Mouse (Mus musculus): Measurements from ENCODE around the gene Nabp1. TPM values are rescaled to one million over a fixed set of nuclear protein-coding genes. Genes with fewer than 3 reads are reported as not detected.

Gene Nabp1
- total and polyA plus RNA-seq, 3 experiments: 7.8 to 214 (median 75.8) TPM

GRCm38 (mm10) chr1:51515041-51515440, 36.8 kb upstream of the Nabp1 start:
- TF ChIP-seq GATA2 (IDR thresholded peaks at IDR 0.05; ENCODE audit: borderline replicate concordance, low read depth, low read length) (no peak), TAL1 (conservative IDR thresholded peaks at IDR 0.05; ENCODE audit: low read depth, low read length) (no peak), POLR2AphosphoS5 (IDR thresholded peaks at IDR 0.05; ENCODE audit: insufficient replicate concordance, low read depth, low read length) (no peak), CTCF (IDR thresholded peaks at IDR 0.05; ENCODE audit: low read depth, low read length) (no peak), GATA1 (IDR thresholded peaks at IDR 0.05; ENCODE audit: borderline replicate concordance, low read length) (no peak)
- ATAC-seq (ENCODE audit: extremely low read depth, insufficient number of reproducible peaks, low FRiP score, poor library complexity, severe bottlenecking) (no peak), DNase-seq (ENCODE audit: low spot score) (no peak)
- Histone ChIP-seq H3K4me1 (ENCODE audit: insufficient read depth, low read depth, low read length) (no peaks in the 10 kb centered on the region), H3K36me3 (replicated peaks) (no peaks in the 10 kb centered on the region), H3K4me3 (ENCODE audit: low read depth, low read length) (no peak overlapping the region), H3K9me3 (replicated peaks) (no peaks in the 10 kb centered on the region), H3K27me3 (ENCODE audit: insufficient read depth, low read length) (peaks cover 16% of the 10 kb centered on the region)

- TF ChIP-seq CTCF (IDR thresholded peaks at IDR 0.05; ENCODE audit: low read depth, low read length) (no peak), TAL1 (conservative IDR thresholded peaks at IDR 0.05; ENCODE audit: low read depth, low read length) (no peak), GATA1 (IDR thresholded peaks at IDR 0.05; ENCODE audit: borderline replicate concordance, low read length) (no peak), POLR2AphosphoS5 (IDR thresholded peaks at IDR 0.05; ENCODE audit: insufficient replicate concordance, low read depth, low read length) (no peak), GATA2 (IDR thresholded peaks at IDR 0.05; ENCODE audit: borderline replicate concordance, low read depth, low read length) (no peak)
- peaks cover 6% of the 10 kb centered on the region; the same call in 1 of the 2 replicates for H3K4me1 ChIP-seq (ENCODE audit: insufficient read depth, low read depth, low read length)
- no peaks in the 10 kb centered on the region for H3K9me3 ChIP-seq (replicated peaks)
- DNase-seq (ENCODE audit: low spot score): no peak
- H3K27me3 ChIP-seq (ENCODE audit: insufficient read depth, low read length): peaks cover 16% of the 10 kb centered on the region
- ATAC-seq (ENCODE audit: extremely low read depth, insufficient number of reproducible peaks, low FRiP score, poor library complexity, severe bottlenecking): no peak
- no peaks in the 10 kb centered on the region for H3K36me3 ChIP-seq (replicated peaks)
- no peak overlapping the region for H3K4me3 ChIP-seq (ENCODE audit: low read depth, low read length)
These were observed 36.2 kb upstream of the Nabp1 start for GRCm38 (mm10) chr1:51514379-51514778.

GRCm38 (mm10) chr1:51513059-51513713, 35.0 kb upstream of the Nabp1 start:
- DNase-seq (ENCODE audit: low spot score) (no peak), ATAC-seq (ENCODE audit: extremely low read depth, insufficient number of reproducible peaks, low FRiP score, poor library complexity, severe bottlenecking) (no peak)
- Histone ChIP-seq H3K4me3 (ENCODE audit: low read depth, low read length) (no peak overlapping the region), H3K4me1 (ENCODE audit: insufficient read depth, low read depth, low read length) (peaks cover 13% of the 10 kb centered on the region), H3K9me3 (replicated peaks) (no peaks in the 10 kb centered on the region), H3K27me3 (ENCODE audit: insufficient read depth, low read length) (peaks cover 13% of the 10 kb centered on the region), H3K36me3 (replicated peaks) (no peaks in the 10 kb centered on the region)
- TF ChIP-seq POLR2AphosphoS5 (IDR thresholded peaks at IDR 0.05; ENCODE audit: insufficient replicate concordance, low read depth, low read length) (no peak), TAL1 (conservative IDR thresholded peaks at IDR 0.05; ENCODE audit: low read depth, low read length) (no peak), CTCF (IDR thresholded peaks at IDR 0.05; ENCODE audit: low read depth, low read length) (no peak), GATA2 (IDR thresholded peaks at IDR 0.05; ENCODE audit: borderline replicate concordance, low read depth, low read length) (no peak), GATA1 (IDR thresholded peaks at IDR 0.05; ENCODE audit: borderline replicate concordance, low read length) (no peak)

GRCm38 (mm10) chr1:51512326-51512725, 34.1 kb upstream of the Nabp1 start:
- H3K9me3 ChIP-seq (replicated peaks): no peaks in the 10 kb centered on the region
- TF ChIP-seq CTCF (IDR thresholded peaks at IDR 0.05; ENCODE audit: low read depth, low read length): no peak
- TF ChIP-seq GATA1 (IDR thresholded peaks at IDR 0.05; ENCODE audit: borderline replicate concordance, low read length): no peak
- no peak for TF ChIP-seq TAL1 (conservative IDR thresholded peaks at IDR 0.05; ENCODE audit: low read depth, low read length)
- DNase-seq (ENCODE audit: low spot score) (no peak), ATAC-seq (ENCODE audit: extremely low read depth, insufficient number of reproducible peaks, low FRiP score, poor library complexity, severe bottlenecking) (no peak)
- H3K36me3 ChIP-seq (replicated peaks): no peaks in the 10 kb centered on the region
- peaks cover 12% of the 10 kb centered on the region for H3K27me3 ChIP-seq (ENCODE audit: insufficient read depth, low read length)
- H3K4me3 ChIP-seq (ENCODE audit: low read depth, low read length): no peak overlapping the region
- peaks cover 13% of the 10 kb centered on the region for H3K4me1 ChIP-seq (ENCODE audit: insufficient read depth, low read depth, low read length)

GRCm38 (mm10) chr1:51509776-51510175, 31.6 kb upstream of the Nabp1 start:
- H3K4me1 ChIP-seq (ENCODE audit: insufficient read depth, low read depth, low read length): peaks cover 19% of the 10 kb centered on the region
- H3K4me3 ChIP-seq (ENCODE audit: low read depth, low read length): no peak overlapping the region
- DNase-seq (ENCODE audit: low spot score) (no peak), ATAC-seq (ENCODE audit: extremely low read depth, insufficient number of reproducible peaks, low FRiP score, poor library complexity, severe bottlenecking) (no peak)
- H3K9me3 ChIP-seq (replicated peaks): no peaks in the 10 kb centered on the region
- TF ChIP-seq GATA2 (IDR thresholded peaks at IDR 0.05; ENCODE audit: borderline replicate concordance, low read depth, low read length) (no peak), POLR2AphosphoS5 (IDR thresholded peaks at IDR 0.05; ENCODE audit: insufficient replicate concordance, low read depth, low read length) (no peak), CTCF (IDR thresholded peaks at IDR 0.05; ENCODE audit: low read depth, low read length) (no peak), TAL1 (conservative IDR thresholded peaks at IDR 0.05; ENCODE audit: low read depth, low read length) (no peak), GATA1 (IDR thresholded peaks at IDR 0.05; ENCODE audit: borderline replicate concordance, low read length) (no peak)
- H3K36me3 ChIP-seq (replicated peaks): no peaks in the 10 kb centered on the region
- H3K27me3 ChIP-seq (ENCODE audit: insufficient read depth, low read length): peaks cover 5% of the 10 kb centered on the region

GRCm38 (mm10) chr1:51509083-51509482, 30.9 kb upstream of the Nabp1 start:
- ATAC-seq (ENCODE audit: extremely low read depth, insufficient number of reproducible peaks, low FRiP score, poor library complexity, severe bottlenecking): peak; percentile 96
- DNase-seq (ENCODE audit: low spot score): peak; percentile 43

More at GRCm38 (mm10) chr1:51509083-51509482, 30.9 kb upstream of the Nabp1 start:
- TF ChIP-seq TAL1 (conservative IDR thresholded peaks at IDR 0.05; ENCODE audit: low read depth, low read length): no peak
- no peak for TF ChIP-seq POLR2AphosphoS5 (IDR thresholded peaks at IDR 0.05; ENCODE audit: insufficient replicate concordance, low read depth, low read length)
- no peak for TF ChIP-seq GATA1 (IDR thresholded peaks at IDR 0.05; ENCODE audit: borderline replicate concordance, low read length)
- TF ChIP-seq CTCF (IDR thresholded peaks at IDR 0.05; ENCODE audit: low read depth, low read length): no peak
- no peak for TF ChIP-seq GATA2 (IDR thresholded peaks at IDR 0.05; ENCODE audit: borderline replicate concordance, low read depth, low read length)
- H3K4me1 ChIP-seq (ENCODE audit: insufficient read depth, low read depth, low read length): peaks cover 19% of the 10 kb centered on the region
- H3K9me3 ChIP-seq (replicated peaks): no peaks in the 10 kb centered on the region
- H3K4me3 ChIP-seq (ENCODE audit: low read depth, low read length): no peak overlapping the region
- H3K36me3 ChIP-seq (replicated peaks): no peaks in the 10 kb centered on the region
- peaks cover 5% of the 10 kb centered on the region for H3K27me3 ChIP-seq (ENCODE audit: insufficient read depth, low read length)

All from G1E (cell line).